Mouse (Mus musculus): ENCODE data around the gene Eps8. TPM values are rescaled to one million over a fixed set of nuclear protein-coding genes. Genes with fewer than 3 reads are reported as not detected.

The Eps8 gene
- polyA plus RNA-seq, 1 experiment = 66.0 TPM

DNA sequence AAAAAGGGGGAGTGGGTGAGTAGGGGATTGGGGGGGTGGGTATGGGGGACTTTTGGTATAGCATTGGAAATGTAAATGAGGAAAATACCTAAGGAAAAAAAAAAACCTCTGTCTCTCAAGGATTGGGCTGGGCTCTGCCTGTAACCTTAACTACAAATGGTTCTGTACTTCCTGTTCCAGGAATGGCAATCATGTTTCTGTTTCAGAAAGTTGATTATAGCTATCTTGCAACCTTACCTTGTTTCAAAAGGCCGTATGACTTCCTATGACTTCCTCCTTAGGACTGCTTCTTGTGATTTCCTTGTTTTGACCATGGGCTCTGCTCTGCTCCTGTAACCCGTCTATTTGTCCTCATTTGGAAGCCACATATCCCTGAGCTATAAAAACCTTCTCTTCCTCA, 39.6 kb upstream of the Eps8 start:
- Histone ChIP-seq H3K4me3 (ENCODE audit: low read depth, low read length) (no peak overlapping the region), H3K27ac (ENCODE audit: insufficient read depth, low read depth, low read length) (peak overlapping the region; percentile 83), H3K4me1 (ENCODE audit: control insufficient read depth, insufficient read depth, insufficient read length, low read length) (peaks cover 3% of the 10 kb centered on the region; the same call in 1 of the 2 replicates), H3K27me3 (ENCODE audit: control insufficient read depth, insufficient read depth, low read length) (no peaks in the 10 kb centered on the region), H3K36me3 (ENCODE audit: control insufficient read depth, insufficient read depth, low read length) (no peaks in the 10 kb centered on the region)
- WGBS = 11% methylated on average over 2 of the region's 2 CpGs
- TF ChIP-seq CTCF (IDR thresholded peaks at IDR 0.05; ENCODE audit: extremely low read depth, insufficient read length, insufficient replicate concordance, low read depth, low read length) = no peak
- TF ChIP-seq POLR2A (IDR thresholded peaks at IDR 0.05; ENCODE audit: low read depth, low read length) = no peak

DNA sequence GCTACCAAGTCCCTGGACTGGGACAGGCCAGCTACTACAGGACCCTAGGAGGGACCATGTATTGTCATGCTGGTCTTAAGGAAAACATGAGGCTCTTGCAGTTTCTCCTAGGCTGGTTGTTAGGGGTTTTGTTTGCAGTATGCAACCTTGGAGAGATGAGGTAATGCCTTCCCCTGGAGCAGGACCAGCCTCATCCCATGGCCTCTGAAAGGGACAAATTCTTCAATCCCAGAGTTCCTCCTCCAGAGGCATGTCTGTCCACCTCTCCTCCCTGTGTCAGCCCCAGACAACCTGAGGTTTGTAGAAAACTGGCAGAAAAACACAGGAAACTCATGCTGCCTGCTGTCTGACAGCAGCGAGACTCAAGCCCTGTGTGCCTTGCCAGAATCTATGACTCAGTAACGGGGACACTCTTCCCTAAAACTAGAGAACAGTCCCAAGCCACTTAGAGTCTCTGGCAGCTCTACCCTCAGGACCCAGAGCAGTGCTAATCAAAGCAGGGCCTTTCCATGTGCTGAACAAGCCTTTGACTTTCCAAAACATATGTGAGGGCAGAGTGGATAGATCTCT, 36.0 kb upstream of the Eps8 start:
- TF ChIP-seq CTCF (IDR thresholded peaks at IDR 0.05; ENCODE audit: extremely low read depth, insufficient read length, insufficient replicate concordance, low read depth, low read length) (no peak), POLR2A (IDR thresholded peaks at IDR 0.05; ENCODE audit: low read depth, low read length) (no peak)
- Histone ChIP-seq H3K27ac (ENCODE audit: insufficient read depth, low read depth, low read length) (no peak overlapping the region), H3K4me1 (ENCODE audit: control insufficient read depth, insufficient read depth, insufficient read length, low read length) (peaks cover 3% of the 10 kb centered on the region; the same call in 1 of the 2 replicates), H3K36me3 (ENCODE audit: control insufficient read depth, insufficient read depth, low read length) (no peaks in the 10 kb centered on the region), H3K4me3 (ENCODE audit: low read depth, low read length) (no peak overlapping the region), H3K27me3 (ENCODE audit: control insufficient read depth, insufficient read depth, low read length) (no peaks in the 10 kb centered on the region)
- WGBS = 68% methylated on average over 2 of the region's 2 CpGs

DNA sequence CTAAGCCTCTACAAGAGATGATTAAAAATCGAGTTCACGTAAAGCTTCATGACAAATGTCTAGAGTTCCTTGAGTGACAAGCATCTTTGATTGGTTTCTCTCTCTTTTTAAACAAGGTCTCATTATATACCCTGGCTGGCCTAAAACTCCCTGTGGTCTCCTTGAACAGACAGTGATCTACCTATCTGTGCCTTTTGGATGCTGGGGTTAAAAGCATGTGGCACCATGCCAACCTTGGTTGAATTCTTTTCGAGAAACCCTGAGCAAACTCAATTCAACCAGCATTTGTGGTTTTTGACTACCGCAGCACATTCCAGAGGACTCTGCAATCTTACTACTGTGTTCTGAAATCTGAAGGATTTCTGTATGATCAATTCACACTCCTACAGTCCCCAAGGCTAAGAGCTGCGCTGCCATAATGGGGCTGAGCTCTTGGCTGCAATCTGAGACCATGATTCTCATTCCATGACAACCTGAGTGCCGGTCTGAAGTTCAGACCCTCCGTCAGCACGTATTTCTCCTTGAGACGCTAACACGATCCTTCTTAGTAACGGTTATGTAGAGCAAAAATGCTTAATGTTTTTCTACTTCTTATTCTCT, 33.9 kb upstream of the Eps8 start:
- Histone ChIP-seq H3K4me1 (ENCODE audit: control insufficient read depth, insufficient read depth, insufficient read length, low read length) (no peaks in the 10 kb centered on the region), H3K36me3 (ENCODE audit: control insufficient read depth, insufficient read depth, low read length) (no peaks in the 10 kb centered on the region), H3K27me3 (ENCODE audit: control insufficient read depth, insufficient read depth, low read length) (no peaks in the 10 kb centered on the region), H3K4me3 (ENCODE audit: low read depth, low read length) (no peak overlapping the region), H3K27ac (ENCODE audit: insufficient read depth, low read depth, low read length) (no peak overlapping the region)
- no peak for TF ChIP-seq CTCF (IDR thresholded peaks at IDR 0.05; ENCODE audit: extremely low read depth, insufficient read length, insufficient replicate concordance, low read depth, low read length)
- 86% methylated on average over 11 of the region's 11 CpGs for WGBS

DNA sequence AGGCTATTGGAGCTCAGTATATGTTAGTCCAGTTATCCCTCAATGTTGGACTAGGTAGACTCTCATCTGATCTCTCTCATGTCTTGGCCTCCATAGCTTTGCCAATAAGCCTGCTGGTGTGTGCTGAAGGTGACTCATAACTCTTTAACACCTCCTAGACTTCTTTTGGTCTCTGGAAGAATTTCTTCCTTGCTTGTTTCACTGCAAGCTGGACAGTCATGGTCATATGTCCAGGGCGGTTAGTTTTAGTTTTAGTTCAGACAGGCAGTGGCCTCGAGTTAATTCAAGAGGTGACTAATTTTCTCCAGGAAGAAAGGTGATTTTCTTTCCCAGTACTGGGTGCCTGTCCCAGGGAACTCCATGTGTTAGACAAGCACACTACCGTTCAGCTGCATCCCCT, 33.4 kb upstream of the Eps8 start:
- Histone ChIP-seq H3K4me3 (ENCODE audit: low read depth, low read length) (no peak overlapping the region), H3K27ac (ENCODE audit: insufficient read depth, low read depth, low read length) (no peak overlapping the region), H3K27me3 (ENCODE audit: control insufficient read depth, insufficient read depth, low read length) (no peaks in the 10 kb centered on the region), H3K36me3 (ENCODE audit: control insufficient read depth, insufficient read depth, low read length) (no peaks in the 10 kb centered on the region), H3K4me1 (ENCODE audit: control insufficient read depth, insufficient read depth, insufficient read length, low read length) (no peaks in the 10 kb centered on the region)
- 81% methylated on average over 3 of the region's 3 CpGs for WGBS
- no peak for TF ChIP-seq CTCF (IDR thresholded peaks at IDR 0.05; ENCODE audit: extremely low read depth, insufficient read length, insufficient replicate concordance, low read depth, low read length)
- no peak for TF ChIP-seq POLR2A (IDR thresholded peaks at IDR 0.05; ENCODE audit: low read depth, low read length)

DNA sequence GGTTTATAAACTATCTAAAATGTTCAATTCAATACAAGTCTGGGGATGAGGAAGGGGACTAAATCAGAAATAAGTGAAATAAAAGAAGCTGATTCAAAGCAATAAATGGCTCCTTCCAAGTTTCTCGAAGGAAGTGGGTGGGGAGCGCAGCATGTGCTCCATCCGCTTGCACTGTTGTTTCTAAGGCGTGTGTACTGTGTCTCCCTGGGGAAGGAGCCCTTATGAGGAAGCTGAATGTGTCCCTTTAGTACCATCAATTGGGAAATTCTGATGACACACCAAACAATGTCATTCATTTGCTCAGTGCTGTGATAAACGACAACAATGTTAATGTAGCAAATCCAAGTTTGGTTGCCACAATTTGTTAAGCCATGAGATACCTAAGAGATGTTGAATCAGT, 33.0 kb upstream of the Eps8 start:
- no peaks in the 10 kb centered on the region for H3K36me3 ChIP-seq (ENCODE audit: control insufficient read depth, insufficient read depth, low read length)
- no peak for TF ChIP-seq CTCF (IDR thresholded peaks at IDR 0.05; ENCODE audit: extremely low read depth, insufficient read length, insufficient replicate concordance, low read depth, low read length)
- TF ChIP-seq POLR2A (IDR thresholded peaks at IDR 0.05; ENCODE audit: low read depth, low read length) = no peak
- H3K27me3 ChIP-seq (ENCODE audit: control insufficient read depth, insufficient read depth, low read length) = no peaks in the 10 kb centered on the region
- no peak overlapping the region for H3K27ac ChIP-seq (ENCODE audit: insufficient read depth, low read depth, low read length)
- H3K4me3 ChIP-seq (ENCODE audit: low read depth, low read length) = no peak overlapping the region
- 87% methylated on average over 5 of the region's 5 CpGs for WGBS
- H3K4me1 ChIP-seq (ENCODE audit: control insufficient read depth, insufficient read depth, insufficient read length, low read length) = no peaks in the 10 kb centered on the region

DNA sequence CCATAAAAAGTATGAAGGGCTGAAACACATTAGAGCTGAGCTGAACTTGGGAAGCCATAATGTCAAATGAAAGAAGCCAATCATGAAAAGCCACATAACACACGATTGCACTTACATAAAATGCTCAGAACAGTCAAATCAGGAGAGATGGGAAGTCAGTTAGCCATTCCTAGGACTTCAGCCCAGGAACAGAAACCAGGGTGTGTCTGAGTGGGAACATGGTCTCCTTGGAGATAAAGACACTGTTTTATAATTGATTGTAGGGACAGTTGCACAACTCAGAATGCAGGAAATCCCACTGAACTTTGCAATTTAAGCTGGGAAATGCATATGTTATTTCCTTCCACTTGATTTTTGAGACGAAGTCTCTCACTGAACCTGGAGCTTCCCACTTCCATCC, 28.0 kb upstream of the Eps8 start:
- no peaks in the 10 kb centered on the region for H3K4me1 ChIP-seq (ENCODE audit: control insufficient read depth, insufficient read depth, insufficient read length, low read length)
- no peak for TF ChIP-seq CTCF (IDR thresholded peaks at IDR 0.05; ENCODE audit: extremely low read depth, insufficient read length, insufficient replicate concordance, low read depth, low read length)
- no peak for TF ChIP-seq POLR2A (IDR thresholded peaks at IDR 0.05; ENCODE audit: low read depth, low read length)
- no peaks in the 10 kb centered on the region for H3K36me3 ChIP-seq (ENCODE audit: control insufficient read depth, insufficient read depth, low read length)
- no peaks in the 10 kb centered on the region for H3K27me3 ChIP-seq (ENCODE audit: control insufficient read depth, insufficient read depth, low read length)
- no peak overlapping the region for H3K27ac ChIP-seq (ENCODE audit: insufficient read depth, low read depth, low read length)
- no peak overlapping the region for H3K4me3 ChIP-seq (ENCODE audit: low read depth, low read length)
- 26% methylated on average over 2 of the region's 2 CpGs for WGBS

DNA sequence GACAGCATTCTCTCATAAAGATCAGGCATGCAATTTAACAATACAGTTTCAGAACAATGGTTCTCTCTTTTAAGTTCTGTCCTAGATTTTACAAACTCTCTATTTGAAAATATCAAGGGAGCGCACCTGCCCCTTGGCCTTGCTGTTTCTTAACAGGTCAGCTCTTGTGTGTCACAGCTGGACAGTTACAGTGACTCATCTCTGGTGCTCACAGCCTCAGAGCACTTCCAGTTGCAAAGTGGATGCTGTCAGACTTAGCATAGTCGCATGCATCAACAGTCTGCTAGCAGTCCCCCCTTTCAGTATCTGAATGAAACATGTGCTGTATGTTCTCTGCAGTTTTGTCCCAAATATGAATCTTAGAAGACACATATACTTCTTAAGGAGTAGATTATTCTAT, 26.3 kb upstream of the Eps8 start:
- H3K27me3 ChIP-seq (ENCODE audit: control insufficient read depth, insufficient read depth, low read length) = no peaks in the 10 kb centered on the region
- H3K27ac ChIP-seq (ENCODE audit: insufficient read depth, low read depth, low read length) = no peak overlapping the region
- no peak for TF ChIP-seq POLR2A (IDR thresholded peaks at IDR 0.05; ENCODE audit: low read depth, low read length)
- no peak for TF ChIP-seq CTCF (IDR thresholded peaks at IDR 0.05; ENCODE audit: extremely low read depth, insufficient read length, insufficient replicate concordance, low read depth, low read length)
- H3K4me1 ChIP-seq (ENCODE audit: control insufficient read depth, insufficient read depth, insufficient read length, low read length) = no peaks in the 10 kb centered on the region; the same call in 1 of the 2 replicates
- H3K36me3 ChIP-seq (ENCODE audit: control insufficient read depth, insufficient read depth, low read length) = no peaks in the 10 kb centered on the region
- 91% methylated on average over 2 of the region's 2 CpGs for WGBS
- no peak overlapping the region for H3K4me3 ChIP-seq (ENCODE audit: low read depth, low read length)
